In genomic region chr11:69806378-69806777, GRCm38 (mm10) we compare ENCODE assay signal across 33 mouse cellular contexts. TPM values are rescaled to one million over a fixed set of nuclear protein-coding genes. Genes with fewer than 3 reads are reported as not detected.
DNase-seq lines count a peak whose midpoint lies in the region; TF ChIP-seq lines count a peak whose summit lies in the region.
"Had no signal": no experiment of that assay in that cellular context is flagged by ENCODE, and none has a peak within 500 bp of the region (broad histone marks: within the 10 kb centered on the region; RNA-seq: fewer than 3 reads in every experiment).

No protein-coding gene starts in this region.

- H3K27ac ChIP-seq in heart, adult 2 months: no peak overlapping the region
- no peak overlapping the region for H3K27ac ChIP-seq in layer of hippocampus, adult 2 months
- H3K27ac ChIP-seq: embryonic facial prominence, embryonic 13.5 days; hindbrain, embryonic 15.5 days; limb, embryonic 12.5 days; liver, embryonic 13.5 days; midbrain, embryonic 12.5 days had no signal

- 86% methylated on average over 4 of the region's 4 CpGs for WGBS in heart, adult 2 months

- peaks cover 4% of the 10 kb centered on the region; the same call in 1 of the 2 replicates for H3K4me1 ChIP-seq in heart, adult 2 months (ENCODE audit: control insufficient read depth, insufficient read depth, low read length)

- TF ChIP-seq EP300 in heart, adult 2 months (IDR thresholded peaks at IDR 0.05; ENCODE audit: insufficient read depth, low read depth, low read length): no peak

- no peaks in the 10 kb centered on the region for H3K79me2 ChIP-seq in heart, adult 2 months (replicated peaks; ENCODE audit: control insufficient read depth, insufficient read depth, low read length)

- H3K36me3 ChIP-seq in heart, adult 2 months (ENCODE audit: control insufficient read depth, insufficient read depth, low read length): no peaks in the 10 kb centered on the region
- H3K36me3 ChIP-seq: embryonic facial prominence, embryonic 13.5 days; hindbrain, embryonic 15.5 days; limb, embryonic 12.5 days; liver, embryonic 13.5 days; midbrain, embryonic 12.5 days had no signal

- H3K9ac ChIP-seq in heart, adult 2 months (ENCODE audit: low read depth, low read length): no peak overlapping the region
- H3K9ac ChIP-seq: embryonic facial prominence, embryonic 13.5 days; hindbrain, embryonic 15.5 days; limb, embryonic 12.5 days; liver, embryonic 13.5 days; midbrain, embryonic 12.5 days had no signal

- no peak for DNase-seq in heart, adult 2 months
- no peak for DNase-seq in heart, postnatal 25 days (ENCODE audit: low spot score)
- no peak for DNase-seq in layer of hippocampus, adult 2 months (ENCODE audit: low spot score in 2 of 2)
- DNase-seq in layer of hippocampus, postnatal 10 days (ENCODE audit: low spot score in 2 of 2): no peak
- peak; percentile 34 for DNase-seq in 416B (ENCODE audit: low read depth)
- peak; percentile 45 for DNase-seq in R1 (ENCODE audit: low read depth, low spot score)
- DNase-seq in left cerebral cortex, postnatal 14 days (ENCODE audit: low spot score in 2 of 2): no peak
- DNase-seq: adrenal gland, postnatal 10 days; cerebellum, adult 8-10 months; cerebellum, postnatal 36 days; embryo, embryonic 11 days; gastrocnemius, postnatal 25 days; heart, adult 18-20 months; heart, postnatal 4 days; kidney, adult 11 months; kidney, postnatal 10 days; layer of hippocampus, postnatal 36 days; liver, embryonic 13.5 days; thymus, adult 2 months had no signal

- no peak overlapping the region for H3K4me3 ChIP-seq in heart, adult 2 months
- H3K4me3 ChIP-seq in layer of hippocampus, adult 2 months: no peak overlapping the region
- H3K4me3 ChIP-seq: hindbrain, embryonic 15.5 days; limb, embryonic 12.5 days; liver, embryonic 13.5 days; midbrain, embryonic 12.5 days had no signal

- intact Hi-C loops in heart, adult 2 months (cut with DNase I): no loop called here
- intact Hi-C loops in heart, postnatal 25 days (cut with DNase I): no loop called here
- intact Hi-C loops in left cerebral cortex, postnatal 14 days (cut with DNase I): no loop called here

- H3K27me3 ChIP-seq in heart, adult 2 months (ENCODE audit: control insufficient read depth, insufficient read depth, low read length): no peaks in the 10 kb centered on the region

- no peak for TF ChIP-seq POLR2A in heart, adult 2 months (IDR thresholded peaks at IDR 0.05; ENCODE audit: insufficient read depth, low read depth, low read length)

- TF ChIP-seq CTCF in heart, adult 2 months (IDR thresholded peaks at IDR 0.05): peak; percentile 30
- TF ChIP-seq CTCF in layer of hippocampus, adult 2 months (conservative IDR thresholded peaks at IDR 0.05): peak; percentile 38

RNA-seq across cellular contexts. Expression of gene Tmem102, which starts 1.0 kb away (rescaled TPM):
- under 1 TPM; 0.25 to 0.29 TPM for total RNA-seq in heart, adult 2 months (2021)
- 0.44 and 0.47 TPM in 2 replicates for polyA plus RNA-seq in heart, adult 2 months (2012; rRNA removed)
- total RNA-seq in heart, postnatal 25 days (2021): under 1 TPM; 0.26 to 0.45 TPM
- not detected for total RNA-seq in layer of hippocampus, adult 2 months (2021)
- not detected for total RNA-seq in layer of hippocampus, postnatal 10 days (2021)
- total RNA-seq in left cerebral cortex, postnatal 14 days (2021): not detected
- total RNA-seq: layer of hippocampus, adult 18-20 months; left cerebral cortex, postnatal 10 days; megakaryocyte, adult 5-6 weeks had no signal

RNA-seq across cellular contexts. Expression of gene Fgf11, which starts 4.7 kb away (rescaled TPM):
- 1 to 10 TPM; 1.9 to 2.5 TPM for total RNA-seq in heart, adult 2 months (2021)
- polyA plus RNA-seq in heart, adult 2 months (2012; rRNA removed): 3.3 and 4.3 TPM in 2 replicates
- total RNA-seq in heart, postnatal 25 days (2021): 1 to 10 TPM; 2.2 to 2.4 TPM
- 10 to 100 TPM; 25.6 to 28.0 TPM for total RNA-seq in layer of hippocampus, adult 2 months (2021)
- total RNA-seq in layer of hippocampus, postnatal 10 days (2021): 10 to 100 TPM; 26.8 to 26.9 TPM
- 10 to 100 TPM; 15.4 to 20.4 TPM for total RNA-seq in left cerebral cortex, postnatal 14 days (2021)
- total RNA-seq: megakaryocyte, adult 5-6 weeks had no signal

RNA-seq across cellular contexts. Expression of gene Gm39566, which starts 8.7 kb away (rescaled TPM):
- total RNA-seq in heart, adult 2 months (2021): not detected
- polyA plus RNA-seq in heart, adult 2 months (2012; rRNA removed): 0.02 and 0.09 TPM in 2 replicates
- total RNA-seq in heart, postnatal 25 days (2021): not detected
- not detected for total RNA-seq in layer of hippocampus, adult 2 months (2021)
- not detected for total RNA-seq in layer of hippocampus, postnatal 10 days (2021)
- not detected for total RNA-seq in left cerebral cortex, postnatal 14 days (2021)
- total RNA-seq: adrenal gland, postnatal 10 days; gastrocnemius, postnatal 25 days; heart, adult 18-20 months; heart, postnatal 4 days; layer of hippocampus, adult 18-20 months; layer of hippocampus, postnatal 36 days; left cerebral cortex, postnatal 10 days; megakaryocyte, adult 5-6 weeks had no signal
- polyA plus RNA-seq: brain, embryonic 14.5 days; embryonic facial prominence, embryonic 13.5 days; forebrain, embryonic 14.5 days; heart, embryonic 14.5 days; hindbrain, embryonic 15.5 days; limb, embryonic 12.5 days; liver, embryonic 13.5 days; lung, embryonic 16.5 days; midbrain, embryonic 12.5 days; neural tube, embryonic 11.5 days; small intestine, adult 2 months had no signal

RNA-seq across cellular contexts. Expression of gene Chrnb1, which starts 10.6 kb away (rescaled TPM):
- total RNA-seq in heart, adult 2 months (2021): 1 to 10 TPM; 4.1 TPM
- polyA plus RNA-seq in heart, adult 2 months (2012; rRNA removed): 10.3 and 16.4 TPM in 2 replicates
- 1 to 10 TPM; 4.8 to 5.0 TPM for total RNA-seq in heart, postnatal 25 days (2021)
- total RNA-seq in layer of hippocampus, adult 2 months (2021): 1 to 10 TPM; 1.1 to 1.3 TPM
- total RNA-seq in layer of hippocampus, postnatal 10 days (2021): 1 to 10 TPM; 1.1 to 1.6 TPM
- total RNA-seq in left cerebral cortex, postnatal 14 days (2021): under 1 TPM; 0.76 to 0.79 TPM

RNA-seq across cellular contexts. Expression of gene Spem2, which starts 11.9 kb away (rescaled TPM):
- not detected for total RNA-seq in heart, adult 2 months (2021)
- 0.15 and 0.20 TPM in 2 replicates for polyA plus RNA-seq in heart, adult 2 months (2012; rRNA removed)
- not detected for total RNA-seq in heart, postnatal 25 days (2021)
- not detected for total RNA-seq in layer of hippocampus, adult 2 months (2021)
- total RNA-seq in layer of hippocampus, postnatal 10 days (2021): not detected
- total RNA-seq in left cerebral cortex, postnatal 14 days (2021): not detected
- total RNA-seq: adrenal gland, postnatal 10 days; gastrocnemius, postnatal 25 days; heart, adult 18-20 months; heart, postnatal 4 days; layer of hippocampus, adult 18-20 months; layer of hippocampus, postnatal 36 days; left cerebral cortex, postnatal 10 days; megakaryocyte, adult 5-6 weeks had no signal
- polyA plus RNA-seq: brain, embryonic 14.5 days; embryonic facial prominence, embryonic 13.5 days; forebrain, embryonic 14.5 days; heart, embryonic 14.5 days; hindbrain, embryonic 15.5 days; limb, embryonic 12.5 days; liver, embryonic 13.5 days; lung, embryonic 16.5 days; midbrain, embryonic 12.5 days; neural tube, embryonic 11.5 days; small intestine, adult 2 months; stomach, embryonic 16.5 days had no signal

Comparison
In these comparisons a context has a peak if more than half of its experiments do, and no peak if none do; other contexts are left out.
1. DNase-seq: peak in 416B (single experiment) and R1 (single experiment); none in heart, adult 2 months (0 of 2), heart, postnatal 25 days (single experiment), layer of hippocampus, adult 2 months (0 of 2), layer of hippocampus, postnatal 10 days (0 of 2) and left cerebral cortex, postnatal 14 days (0 of 2).
2. RNA of gene Fgf11, which starts 4.7 kb away (total RNA-seq): 25.6 to 28.0 TPM in layer of hippocampus, adult 2 months, 26.8 to 26.9 TPM in layer of hippocampus, postnatal 10 days and 15.4 to 20.4 TPM in left cerebral cortex, postnatal 14 days; 1.9 to 2.5 TPM in heart, adult 2 months and 2.2 to 2.4 TPM in heart, postnatal 25 days; every median in the first group is over 4 times any median in the second.